Mouse (Mus musculus): Measurements from ENCODE around the gene Gm17555. TPM values are rescaled to one million over a fixed set of nuclear protein-coding genes. Genes with fewer than 3 reads are reported as not detected.

Gene Gm17555
- polyA plus RNA-seq (2012; rRNA removed): not detected in 2 replicates

GRCm38 (mm10) chr2:126214800-126215199 lies at the start of gene Gm17555:
TSS of gene Gm17555 (plus strand) at chr2:126215100.

Other genes with a start within 250 kb of the Gm17555 start
- gene Fgf7, start 180.4 kb upstream of the Gm17555 start, polyA plus RNA-seq (2012; rRNA removed): 2.2 and 5.9 TPM in 2 replicates
- gene Fam227b, start 63.1 kb upstream of the Gm17555 start, polyA plus RNA-seq (2012; rRNA removed): not detected in 2 replicates
- gene Dtwd1, start 63.0 kb upstream of the Gm17555 start, polyA plus RNA-seq (2012; rRNA removed): 14.1 and 14.9 TPM in 2 replicates